Mouse (Mus musculus) forebrain, embryonic 12.5 days (tissue): ENCODE measurements at regions not wholly inside any gene's neighbourhood (a gene's known extent, or its start where the extent isn't known, plus 50 kb on each side); places are given as distances from the start of the nearest gene placed in this dataset.

Experiments
- ATAC-seq: fragments of 200-750 bp; cut with Nextera tagmentation; 2 replicates; pipeline ENCODE4 v1.8.0; 2017; ENCODE audit warnings: moderate TSS enrichment; ENCODE audit not compliant: low FRiP score
- H3K27ac ChIP-seq: fragments of 300-500 bp; sonication (generic); 2 replicates; pipeline ENCODE4 v1.5.1; 2016; ENCODE audit warnings: mild to moderate bottlenecking
- H3K27me3 ChIP-seq: fragments of 300-500 bp; sonication (generic); 2 replicates; pipeline ENCODE4 v1.6.1; 2016; ENCODE audit warnings: mild to moderate bottlenecking
- H3K36me3 ChIP-seq: fragments of 300-500 bp; sonication (generic); replicated peaks from 2 replicates; pipeline ENCODE4 v1.6.1; 2016; ENCODE audit warnings: mild to moderate bottlenecking
- H3K4me1 ChIP-seq: fragments of 300-500 bp; sonication (generic); 2 replicates; pipeline ENCODE4 v1.6.1; 2016
- H3K4me2 ChIP-seq: fragments of 300-500 bp; sonication (generic); 2 replicates; pipeline ENCODE4 v1.6.1; 2016; ENCODE audit warnings: mild to moderate bottlenecking, moderate library complexity
- H3K4me3 ChIP-seq: fragments of 300-500 bp; sonication (generic); replicated peaks from 2 replicates; pipeline ENCODE4 v1.5.1; 2016; ENCODE audit warnings: mild to moderate bottlenecking
- H3K9ac ChIP-seq: fragments of 300-500 bp; sonication (generic); 2 replicates; pipeline ENCODE4 v1.6.1; 2016; ENCODE audit warnings: mild to moderate bottlenecking
- H3K9me3 ChIP-seq: fragments of 300-500 bp; sonication (generic); 2 replicates; pipeline ENCODE4 v1.6.1; 2016
- WGBS: fragments of 180-500 bp; shearing (Covaris S2); methylation state at CpG from one replicate; pipeline ENCODE4 v1.1.7; 2016; 5-methylcytosine and 5-hydroxymethylcytosine counted together

DNA sequence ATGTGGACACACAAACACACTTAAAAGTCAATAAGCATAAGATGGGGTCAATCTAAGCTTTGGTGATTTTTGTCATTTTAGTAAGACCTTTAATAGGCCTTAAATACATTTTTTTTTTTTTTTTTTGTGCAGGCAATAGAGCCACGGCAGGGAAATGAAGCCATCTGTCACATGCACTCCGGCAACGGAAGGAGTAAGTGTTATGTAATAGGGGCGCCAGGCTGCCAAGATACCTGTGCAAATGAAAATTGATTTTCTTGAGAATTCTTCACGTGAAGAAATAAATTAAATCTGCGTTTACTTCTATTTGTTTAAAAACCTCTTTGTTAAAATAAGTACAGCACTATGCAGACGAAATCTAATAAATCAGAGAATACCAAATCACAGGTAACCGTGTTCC is 54.6 kb upstream of the Card11 start:
- no peak for ATAC-seq
- no peaks in the 10 kb centered on the region for H3K36me3 ChIP-seq
- no peak overlapping the region for H3K9ac ChIP-seq
- no peaks in the 10 kb centered on the region for H3K27me3 ChIP-seq
- no peak overlapping the region for H3K4me3 ChIP-seq
- H3K4me2 ChIP-seq: no peak overlapping the region
- no peaks in the 10 kb centered on the region for H3K4me1 ChIP-seq
- 90% methylated on average over 8 of the region's 8 CpGs for WGBS
- no peak overlapping the region for H3K27ac ChIP-seq
- H3K9me3 ChIP-seq: 0 out of 2 replicates have a peak, but pooled peaks cover 2% of the 10 kb centered on the region

GRCm38 (mm10) chr5:141055596-141056343 is 55.4 kb upstream of the Card11 start:
- H3K27me3 ChIP-seq: no peaks in the 10 kb centered on the region
- H3K9ac ChIP-seq: no peak overlapping the region
- no peak for ATAC-seq
- H3K4me1 ChIP-seq: no peaks in the 10 kb centered on the region
- no peak overlapping the region for H3K27ac ChIP-seq
- 80% methylated on average over 10 of the region's 10 CpGs for WGBS
- no peak overlapping the region for H3K4me2 ChIP-seq
- no peak overlapping the region for H3K4me3 ChIP-seq
- 0 out of 2 replicates have a peak, but pooled peaks cover 2% of the 10 kb centered on the region for H3K9me3 ChIP-seq
- no peaks in the 10 kb centered on the region for H3K36me3 ChIP-seq

GRCm38 (mm10) chr5:141058141-141058540 is 57.8 kb upstream of the Card11 start:
- Histone ChIP-seq H3K4me1 (no peaks in the 10 kb centered on the region), H3K4me2 (no peak overlapping the region), H3K9me3 (no peaks in the 10 kb centered on the region), H3K4me3 (no peak overlapping the region), H3K27ac (no peak overlapping the region), H3K27me3 (no peaks in the 10 kb centered on the region), H3K36me3 (no peaks in the 10 kb centered on the region), H3K9ac (no peak overlapping the region)
- WGBS: 82% methylated on average over 7 of the region's 7 CpGs
- ATAC-seq: no peak

- H3K4me1 ChIP-seq: no peaks in the 10 kb centered on the region
- WGBS: 43% methylated on average over 1 of the region's 1 CpGs
- no peak overlapping the region for H3K27ac ChIP-seq
- no peaks in the 10 kb centered on the region for H3K27me3 ChIP-seq
- no peak overlapping the region for H3K4me2 ChIP-seq
- H3K36me3 ChIP-seq: no peaks in the 10 kb centered on the region
- no peak overlapping the region for H3K4me3 ChIP-seq
- ATAC-seq: no peak
- no peaks in the 10 kb centered on the region for H3K9me3 ChIP-seq
- H3K9ac ChIP-seq: no peak overlapping the region
These were observed 58.5 kb upstream of the Card11 start for GRCm38 (mm10) chr5:141058863-141059262.

GRCm38 (mm10) chr5:141062144-141062543 is 61.8 kb upstream of the Card11 start:
- H3K4me1 ChIP-seq: no peaks in the 10 kb centered on the region
- no peak overlapping the region for H3K4me2 ChIP-seq
- no peak overlapping the region for H3K4me3 ChIP-seq
- ATAC-seq: no peak
- no peak overlapping the region for H3K9ac ChIP-seq
- no peak overlapping the region for H3K27ac ChIP-seq
- WGBS: 91% methylated on average over 4 of the region's 4 CpGs
- no peaks in the 10 kb centered on the region for H3K9me3 ChIP-seq
- H3K36me3 ChIP-seq: no peaks in the 10 kb centered on the region
- no peaks in the 10 kb centered on the region for H3K27me3 ChIP-seq

DNA sequence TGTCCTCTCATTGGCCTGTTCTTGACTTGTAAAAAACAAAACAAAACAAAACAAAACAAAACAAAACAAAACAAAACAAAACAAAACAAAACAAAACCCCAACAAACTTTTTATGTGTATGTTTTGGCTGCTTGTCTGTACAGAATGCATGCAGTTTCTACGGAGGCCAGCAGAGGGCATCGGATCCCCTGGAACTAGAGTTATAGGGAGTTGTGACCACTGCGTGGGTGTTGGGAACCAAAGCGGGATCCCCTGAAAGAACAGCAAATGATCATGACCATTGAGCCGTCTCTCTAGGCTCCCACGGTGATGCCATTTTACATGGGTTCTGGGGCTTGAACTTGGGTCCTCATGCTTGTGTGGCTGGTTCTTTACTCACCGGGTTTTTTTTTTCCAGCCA is 67.2 kb upstream of the Card11 start:
- no peak for ATAC-seq
- no peaks in the 10 kb centered on the region for H3K9me3 ChIP-seq
- no peak overlapping the region for H3K27ac ChIP-seq
- 85% methylated on average over 7 of the region's 7 CpGs for WGBS
- H3K4me2 ChIP-seq: no peak overlapping the region
- H3K36me3 ChIP-seq: no peaks in the 10 kb centered on the region
- no peak overlapping the region for H3K4me3 ChIP-seq
- H3K4me1 ChIP-seq: no peaks in the 10 kb centered on the region
- H3K9ac ChIP-seq: no peak overlapping the region
- no peaks in the 10 kb centered on the region for H3K27me3 ChIP-seq

GRCm38 (mm10) chr5:141074457-141074856 is 74.1 kb upstream of the Card11 start:
- H3K4me3 ChIP-seq: no peak overlapping the region
- no peaks in the 10 kb centered on the region for H3K27me3 ChIP-seq
- no peaks in the 10 kb centered on the region for H3K36me3 ChIP-seq
- ATAC-seq: no peak
- H3K9me3 ChIP-seq: no peaks in the 10 kb centered on the region
- 64% methylated on average over 3 of the region's 3 CpGs for WGBS
- no peak overlapping the region for H3K27ac ChIP-seq
- H3K9ac ChIP-seq: no peak overlapping the region
- H3K4me1 ChIP-seq: peaks cover 3% of the 10 kb centered on the region; the same call in 1 of the 2 replicates
- H3K4me2 ChIP-seq: no peak overlapping the region

DNA sequence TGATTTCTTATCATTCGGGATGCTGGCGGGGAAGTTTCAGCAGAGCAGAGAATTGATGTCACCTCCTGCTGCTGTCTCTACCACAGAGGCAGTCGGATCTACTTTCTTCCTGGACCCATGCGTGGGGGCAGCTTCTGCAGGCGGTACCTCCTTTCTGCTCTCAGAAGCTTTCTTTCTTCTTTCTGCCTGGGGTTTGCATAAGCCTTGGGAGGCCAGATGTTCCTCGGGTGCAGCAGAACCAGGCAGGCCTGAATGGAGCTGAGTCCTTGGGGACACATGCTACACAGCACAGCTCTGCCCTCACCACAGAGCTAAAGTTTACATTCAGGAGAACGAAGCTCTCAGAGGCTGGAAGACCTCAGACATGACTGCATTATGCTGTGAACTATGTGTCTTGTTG is 75.8 kb upstream of the Card11 start:
- ATAC-seq: no peak
- no peaks in the 10 kb centered on the region for H3K9me3 ChIP-seq
- H3K27me3 ChIP-seq: no peaks in the 10 kb centered on the region
- peaks cover 3% of the 10 kb centered on the region; the same call in 1 of the 2 replicates for H3K4me1 ChIP-seq
- H3K36me3 ChIP-seq: no peaks in the 10 kb centered on the region
- no peak overlapping the region for H3K4me2 ChIP-seq
- H3K27ac ChIP-seq: no peak overlapping the region
- no peak overlapping the region for H3K4me3 ChIP-seq
- WGBS: 65% methylated on average over 7 of the region's 7 CpGs
- H3K9ac ChIP-seq: no peak overlapping the region

GRCm38 (mm10) chr5:141076942-141077341 is 76.6 kb upstream of the Card11 start:
- Histone ChIP-seq H3K9me3 (no peaks in the 10 kb centered on the region), H3K36me3 (no peaks in the 10 kb centered on the region)
- WGBS: 86% methylated on average over 2 of the region's 2 CpGs

DNA sequence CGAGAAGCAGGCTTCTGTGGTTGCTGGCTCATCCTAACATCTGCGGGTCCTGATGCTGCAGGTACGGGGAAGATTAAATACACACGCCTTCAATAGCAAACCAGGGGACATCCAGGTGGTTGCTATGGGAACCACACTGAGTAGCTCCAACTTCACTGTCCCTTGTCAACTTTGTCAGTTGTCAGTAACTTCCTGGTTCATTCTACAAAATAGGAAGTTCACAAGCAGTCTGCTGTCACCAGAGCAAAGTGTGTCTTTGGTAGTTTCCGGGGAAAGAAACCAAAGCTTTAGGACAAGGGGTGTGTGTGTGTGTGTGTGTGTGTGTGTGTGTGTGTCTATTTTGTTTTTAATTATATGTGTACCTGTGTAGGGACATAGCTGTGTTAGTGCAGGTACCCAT is 80.5 kb upstream of the Card11 start:
- Histone ChIP-seq H3K4me2 (no peak overlapping the region), H3K27ac (no peak overlapping the region), H3K4me1 (peaks cover 25% of the 10 kb centered on the region), H3K27me3 (no peaks in the 10 kb centered on the region), H3K36me3 (no peaks in the 10 kb centered on the region), H3K9ac (no peak overlapping the region), H3K4me3 (no peak overlapping the region), H3K9me3 (no peaks in the 10 kb centered on the region)
- 75% methylated on average over 5 of the region's 5 CpGs for WGBS
- ATAC-seq: no peak

More at GRCm38 (mm10) chr5:141076942-141077341, 76.6 kb upstream of the Card11 start:
- H3K4me3 ChIP-seq: no peak overlapping the region
- peaks cover 3% of the 10 kb centered on the region; the same call in 1 of the 2 replicates for H3K4me1 ChIP-seq
- H3K4me2 ChIP-seq: no peak overlapping the region
- no peak for ATAC-seq
- H3K27ac ChIP-seq: no peak overlapping the region
- H3K27me3 ChIP-seq: no peaks in the 10 kb centered on the region
- H3K9ac ChIP-seq: no peak overlapping the region

GRCm38 (mm10) chr5:141084056-141084730 is 83.8 kb upstream of the Card11 start:
- 70% methylated on average over 14 of the region's 14 CpGs for WGBS
- H3K27ac ChIP-seq: no peak overlapping the region

DNA sequence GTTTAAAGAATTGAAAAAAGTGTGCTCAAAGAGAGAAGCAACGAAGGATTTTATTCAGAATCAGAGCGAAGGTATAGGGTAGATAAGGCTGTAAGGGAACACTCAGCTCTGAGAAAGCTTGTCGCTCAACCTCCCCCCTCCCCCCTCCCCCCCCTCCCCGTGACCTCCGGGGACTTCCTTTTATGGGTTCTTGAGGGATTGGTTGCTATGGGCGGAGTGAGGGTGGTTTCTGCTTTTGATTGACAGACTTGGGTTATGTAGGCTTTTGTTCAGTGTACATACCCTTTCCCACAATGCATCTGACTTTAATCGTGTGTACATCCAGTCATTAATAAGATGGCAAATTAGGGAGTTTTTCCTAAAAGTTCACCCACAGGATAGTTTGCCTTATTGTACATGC is 84.4 kb upstream of the Card11 start:
- H3K4me1 ChIP-seq: peaks cover 22% of the 10 kb centered on the region
- H3K36me3 ChIP-seq: no peaks in the 10 kb centered on the region
- H3K4me2 ChIP-seq: no peak overlapping the region
- H3K27ac ChIP-seq: no peak overlapping the region
- H3K27me3 ChIP-seq: no peaks in the 10 kb centered on the region
- 0 out of 2 replicates have a peak, but pooled peaks have one; percentile 39 for ATAC-seq
- no peaks in the 10 kb centered on the region for H3K9me3 ChIP-seq
- H3K4me3 ChIP-seq: no peak overlapping the region
- 32% methylated on average over 7 of the region's 7 CpGs for WGBS
- no peak overlapping the region for H3K9ac ChIP-seq

More at GRCm38 (mm10) chr5:141084056-141084730, 83.8 kb upstream of the Card11 start:
- no peaks in the 10 kb centered on the region for H3K36me3 ChIP-seq
- no peak overlapping the region for H3K9ac ChIP-seq
- no peak for ATAC-seq
- H3K4me3 ChIP-seq: no peak overlapping the region
- no peak overlapping the region for H3K4me2 ChIP-seq
- H3K27me3 ChIP-seq: no peaks in the 10 kb centered on the region
- H3K9me3 ChIP-seq: no peaks in the 10 kb centered on the region
- peaks cover 22% of the 10 kb centered on the region for H3K4me1 ChIP-seq

DNA sequence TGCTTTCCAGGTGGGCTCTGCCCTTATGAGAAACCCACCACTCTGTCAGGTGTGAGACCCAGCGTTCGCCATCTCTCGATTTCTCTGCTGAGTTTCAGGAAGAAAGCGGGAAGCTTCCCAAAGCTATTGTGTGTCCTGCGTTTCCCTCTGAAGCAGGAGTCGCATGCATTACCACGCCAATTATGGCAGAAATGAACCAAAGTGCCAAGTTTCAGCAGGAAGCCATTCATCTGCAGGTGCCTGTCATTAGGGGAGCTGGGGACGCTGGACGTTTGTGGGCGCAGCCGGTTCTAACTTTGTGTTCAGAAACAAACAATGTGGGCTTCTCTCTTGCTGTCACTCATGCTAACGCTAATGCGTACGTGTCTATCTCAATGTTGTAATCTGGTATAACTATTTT is 91.3 kb upstream of the Card11 start:
- H3K27me3 ChIP-seq: no peaks in the 10 kb centered on the region
- H3K36me3 ChIP-seq: no peaks in the 10 kb centered on the region
- no peak for ATAC-seq
- H3K4me3 ChIP-seq: no peak overlapping the region
- no peak overlapping the region for H3K9ac ChIP-seq
- H3K27ac ChIP-seq: no peak overlapping the region
- H3K4me2 ChIP-seq: no peak overlapping the region
- 43% methylated on average over 14 of the region's 14 CpGs for WGBS
- peaks cover 12% of the 10 kb centered on the region for H3K4me1 ChIP-seq
- no peaks in the 10 kb centered on the region for H3K9me3 ChIP-seq
